Mouse (Mus musculus) G1E (cell line): Measurements from ENCODE around the gene Ptchd1. TPM values are rescaled to one million over a fixed set of nuclear protein-coding genes. Genes with fewer than 3 reads are reported as not detected.

Source experiments
- ATAC-seq: 2 replicates; pipeline ENCODE4 v1.8.0; 2016; ENCODE audit warnings: mild to moderate bottlenecking; ENCODE audit not compliant: insufficient number of reproducible peaks, poor library complexity, low FRiP score, severe bottlenecking; ENCODE audit errors: extremely low read depth
- DNase-seq: peaks from one replicate; pipeline ENCODE4 v3.0.0; 2012; ENCODE audit warnings: low spot score
- H3K27me3 ChIP-seq: 2 replicates; pipeline ENCODE4 v1.6.1; 2012; ENCODE audit warnings: mild to moderate bottlenecking, low read length, inconsistent platforms; ENCODE audit not compliant: insufficient read depth
- H3K36me3 ChIP-seq: replicated peaks from 2 replicates; pipeline ENCODE3; 2012; ENCODE audit warnings: mild to moderate bottlenecking, inconsistent platforms
- H3K4me1 ChIP-seq: 2 replicates; pipeline ENCODE4 v1.6.1; 2012; ENCODE audit warnings: low read depth, low read length, inconsistent platforms, mixed read lengths; ENCODE audit not compliant: insufficient read depth
- H3K4me3 ChIP-seq: 2 replicates; pipeline ENCODE4 v1.5.1; 2012; ENCODE audit warnings: low read depth, mild to moderate bottlenecking, inconsistent platforms, low read length, moderate library complexity, mixed read lengths
- H3K9me3 ChIP-seq: replicated peaks from 2 replicates; pipeline ENCODE4 v1.6.1; 2012; ENCODE audit warnings: inconsistent platforms
- CTCF ChIP-seq: IDR thresholded peaks from 2 replicates; pipeline ENCODE4 v1.5.1; 2012; ENCODE audit warnings: low read depth, low read length, inconsistent platforms, mixed read lengths
- GATA1 ChIP-seq: IDR thresholded peaks from 2 replicates; pipeline ENCODE4 v1.6.1; 2012; ENCODE audit warnings: borderline replicate concordance, low read length, inconsistent platforms, mixed read lengths
- GATA2 ChIP-seq: IDR thresholded peaks from 2 replicates; pipeline ENCODE4 v1.6.1; 2012; ENCODE audit warnings: low read depth, low read length, inconsistent platforms, borderline replicate concordance
- POLR2AphosphoS5 ChIP-seq: IDR thresholded peaks from 2 replicates; pipeline ENCODE4 v1.6.1; 2012; ENCODE audit warnings: low read depth, low read length, inconsistent platforms; ENCODE audit not compliant: insufficient replicate concordance
- TAL1 ChIP-seq: conservative IDR thresholded peaks from 2 replicates; pipeline ENCODE4 v1.6.1; 2012; ENCODE audit warnings: low read depth, low read length, inconsistent platforms, mixed read lengths
- polyA plus RNA-seq: library from polyadenylated mRNA; stranded (reverse); fragments of >175 nt; gene quantifications from 2 replicates; pipeline ENCODE4 v1.2.3, GENCODE M21; 2012
- total RNA-seq, 2 experiments: library from RNA; stranded (forward) in 1 of 2; stranded (reverse) in 1 of 2; fragments of 200-1000 nt in 1 of 2; fragments of >200 nt in 1 of 2; fragmentation: Nextera tagmentation in 1 of 2; gene quantifications; 2 replicates each; pipeline ENCODE4 v1.2.3; 2014 to 2017

The Ptchd1 gene
- total RNA-seq (2014; fragmentation: Nextera tagmentation): not detected in 2 replicates
- total RNA-seq (2017): not detected in 2 replicates
- polyA plus RNA-seq: not detected in 2 replicates

GRCm38 (mm10) chrX:155623701-155624281, at the start of gene Ptchd1:
Gene Ptchd1, minus strand, starts transcription at chrX:155623814.
- TF ChIP-seq POLR2AphosphoS5 (no peak), CTCF (no peak), GATA1 (no peak), TAL1 (no peak), GATA2 (no peak)
- no peak within 1 kb of the TSS for H3K4me3 ChIP-seq
- ATAC-seq (no peak), DNase-seq (no peak)
- no peaks in the 10 kb centered on the region for H3K27me3 ChIP-seq
- no peaks in the 10 kb centered on the region for H3K36me3 ChIP-seq
- H3K9me3 ChIP-seq: peaks cover 7% of the 10 kb centered on the region
- H3K4me1 ChIP-seq: no peaks in the 10 kb centered on the region

DNA sequence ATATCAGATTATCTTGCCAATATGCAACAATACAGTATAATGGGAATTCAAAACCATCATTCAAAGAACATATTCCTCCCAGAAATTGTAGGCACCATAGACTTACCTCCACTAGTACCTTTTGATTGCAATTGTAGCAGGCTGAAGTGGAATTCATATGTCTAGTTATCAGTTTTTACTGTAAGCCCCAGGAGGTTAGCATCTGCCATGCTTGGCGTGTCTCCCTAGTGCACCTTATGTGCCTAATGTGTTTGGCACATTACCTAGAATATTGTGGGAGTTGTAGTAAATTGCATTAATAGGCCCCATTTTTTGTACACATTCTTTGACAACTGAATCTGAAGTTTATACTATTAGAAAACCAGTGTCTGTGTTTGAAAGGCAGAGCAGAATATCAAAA, 34.4 kb upstream of the Ptchd1 start:
- TF ChIP-seq CTCF: no peak
- no peak for TF ChIP-seq TAL1
- TF ChIP-seq GATA1: no peak
- TF ChIP-seq GATA2: no peak
- TF ChIP-seq POLR2AphosphoS5: no peak
- Histone ChIP-seq H3K4me3 (no peak overlapping the region), H3K9me3 (no peaks in the 10 kb centered on the region), H3K36me3 (no peaks in the 10 kb centered on the region), H3K4me1 (no peaks in the 10 kb centered on the region), H3K27me3 (no peaks in the 10 kb centered on the region)
- no peak for DNase-seq
- no peak for ATAC-seq

DNA sequence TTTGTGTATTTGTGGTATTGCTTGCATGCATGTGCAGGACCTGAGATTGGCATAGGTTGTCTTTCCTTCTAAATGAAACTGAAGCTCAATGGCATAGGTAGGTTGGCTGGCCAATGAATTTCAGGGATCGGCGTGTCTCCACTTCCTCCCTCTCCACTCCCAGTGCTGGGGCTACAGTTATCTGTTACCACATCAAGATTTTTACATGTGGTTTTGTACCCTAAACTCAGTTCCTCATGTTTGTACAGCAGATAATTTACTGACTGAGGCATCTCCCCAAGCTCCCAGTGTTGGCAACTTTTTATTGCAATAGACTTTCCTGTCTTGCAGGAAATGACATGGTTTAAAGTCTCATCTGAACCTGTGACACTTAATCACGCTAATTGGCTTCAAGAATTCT, 22.4 kb upstream of the Ptchd1 start:
- H3K36me3 ChIP-seq: no peaks in the 10 kb centered on the region
- no peaks in the 10 kb centered on the region for H3K4me1 ChIP-seq
- ATAC-seq (no peak), DNase-seq (no peak)
- H3K9me3 ChIP-seq: no peaks in the 10 kb centered on the region
- TF ChIP-seq GATA1 (no peak), GATA2 (no peak), TAL1 (no peak), CTCF (no peak), POLR2AphosphoS5 (no peak)
- no peaks in the 10 kb centered on the region for H3K27me3 ChIP-seq
- no peak overlapping the region for H3K4me3 ChIP-seq

GRCm38 (mm10) chrX:155643975-155644374, 20.4 kb upstream of the Ptchd1 start:
- no peak for DNase-seq

DNA sequence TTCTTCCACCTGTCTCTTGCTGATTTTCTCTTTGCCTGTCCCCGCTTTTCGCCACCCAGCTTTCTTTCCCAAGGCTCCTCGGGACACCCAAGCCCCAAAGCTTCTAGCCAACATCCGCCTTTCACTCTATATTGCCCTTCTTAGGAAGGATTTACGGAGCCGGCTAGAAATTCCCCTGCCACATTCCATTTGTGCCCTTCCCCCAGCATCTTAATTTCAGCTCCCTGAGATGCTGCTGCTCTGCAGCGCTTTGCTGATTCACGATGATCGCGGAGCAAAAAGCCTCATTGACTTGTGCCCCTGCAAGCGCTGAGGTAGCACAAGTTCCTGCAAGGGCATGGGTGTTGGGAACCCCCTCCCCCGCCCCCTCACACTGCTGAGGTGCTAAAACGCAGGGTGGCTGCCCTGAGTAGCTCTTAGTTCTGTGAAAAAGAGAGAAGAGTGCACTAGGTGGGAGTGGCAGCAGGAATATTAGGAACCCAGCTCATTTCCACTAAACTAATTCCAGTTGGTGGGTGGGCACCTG, 2.1 kb upstream of the Ptchd1 start:
- H3K27me3 ChIP-seq: no peaks in the 10 kb centered on the region
- H3K36me3 ChIP-seq: no peaks in the 10 kb centered on the region
- TF ChIP-seq GATA2 (no peak), GATA1 (no peak), CTCF (no peak), POLR2AphosphoS5 (no peak), TAL1 (no peak)
- no peak overlapping the region for H3K4me3 ChIP-seq
- no peak for ATAC-seq
- DNase-seq: no peak
- peaks cover 7% of the 10 kb centered on the region for H3K9me3 ChIP-seq
- H3K4me1 ChIP-seq: no peaks in the 10 kb centered on the region

More at GRCm38 (mm10) chrX:155643975-155644374, 20.4 kb upstream of the Ptchd1 start:
- H3K4me3 ChIP-seq: no peak overlapping the region
- 0 out of 2 replicates have a peak, but pooled peaks have one; percentile 34 for ATAC-seq
- H3K4me1 ChIP-seq: no peaks in the 10 kb centered on the region
- no peaks in the 10 kb centered on the region for H3K9me3 ChIP-seq
- no peaks in the 10 kb centered on the region for H3K27me3 ChIP-seq
- no peak for TF ChIP-seq CTCF
- TF ChIP-seq TAL1: no peak
- no peak for TF ChIP-seq GATA1
- TF ChIP-seq POLR2AphosphoS5: no peak
- TF ChIP-seq GATA2: no peak
- no peaks in the 10 kb centered on the region for H3K36me3 ChIP-seq

DNA sequence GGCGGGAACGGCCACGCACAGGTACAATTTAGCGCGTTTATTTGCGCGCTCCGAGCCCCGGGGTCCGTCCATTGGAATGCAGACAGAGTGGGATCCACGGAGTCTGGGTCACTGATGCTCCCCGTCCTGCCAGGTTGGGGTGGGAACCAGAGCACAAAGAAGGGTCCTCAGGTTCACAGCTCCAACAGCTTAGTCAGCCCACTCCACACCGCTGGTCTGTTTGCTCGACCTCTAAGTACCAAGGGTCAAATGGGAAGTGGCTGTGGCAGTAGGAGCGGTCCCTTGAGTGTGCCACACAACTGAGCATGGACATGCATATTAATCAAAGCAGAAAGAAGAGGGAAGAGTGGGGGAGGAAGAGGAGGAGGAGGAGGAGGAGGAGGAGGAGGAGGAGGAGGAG, 1.3 kb upstream of the Ptchd1 start:
- Histone ChIP-seq H3K4me1 (no peaks in the 10 kb centered on the region), H3K36me3 (no peaks in the 10 kb centered on the region), H3K27me3 (no peaks in the 10 kb centered on the region), H3K4me3 (no peak overlapping the region), H3K9me3 (peaks cover 7% of the 10 kb centered on the region)
- DNase-seq: no peak
- TF ChIP-seq GATA2: no peak
- ATAC-seq: no peak
